Mouse (Mus musculus) megakaryocyte, embryonic 14.5 days (primary cell): ENCODE measurements at regions not wholly inside any gene's neighbourhood (a gene's known extent, or its start where the extent isn't known, plus 50 kb on each side); places are given as distances from the start of the nearest gene placed in this dataset.
A peak's percentile ranks its signal among the peaks of the same experiment; 100 is the strongest.

Experiments used
- H3K27me3 ChIP-seq: replicated peaks from 2 replicates; pipeline ENCODE3; 2012; ENCODE audit warnings: inconsistent platforms
- H3K36me3 ChIP-seq: replicated peaks from 2 replicates; pipeline ENCODE3; 2012; ENCODE audit warnings: low read length, inconsistent platforms, mixed read lengths
- H3K4me1 ChIP-seq: 2 replicates; pipeline ENCODE4 v1.6.1; 2012; ENCODE audit warnings: inconsistent platforms
- H3K4me3 ChIP-seq: replicated peaks from 2 replicates; pipeline ENCODE3; 2012; ENCODE audit warnings: moderate library complexity, mild to moderate bottlenecking, inconsistent platforms
- H3K9me3 ChIP-seq: 2 replicates; pipeline ENCODE4 v1.6.1; 2012; ENCODE audit warnings: inconsistent platforms
- FLI1 ChIP-seq: IDR thresholded peaks from 2 replicates; pipeline ENCODE4 v1.6.1; 2012; ENCODE audit warnings: low read length, inconsistent platforms, mixed read lengths
- GATA1 ChIP-seq: IDR thresholded peaks from 3 replicates; pipeline ENCODE4 v1.6.1; 2012; ENCODE audit warnings: mixed read lengths, low read length, inconsistent platforms, borderline replicate concordance

GRCm38 (mm10) chr14:45056291-45056690 is 68.3 kb downstream of the Ptger2 start:
- peaks cover 18% of the 10 kb centered on the region for H3K4me1 ChIP-seq
- H3K4me3 ChIP-seq, result no peak overlapping the region
- no peak for TF ChIP-seq GATA1
- TF ChIP-seq FLI1, result no peak
- H3K27me3 ChIP-seq, result no peaks in the 10 kb centered on the region
- peaks cover 3% of the 10 kb centered on the region for H3K36me3 ChIP-seq
- no peaks in the 10 kb centered on the region for H3K9me3 ChIP-seq

DNA sequence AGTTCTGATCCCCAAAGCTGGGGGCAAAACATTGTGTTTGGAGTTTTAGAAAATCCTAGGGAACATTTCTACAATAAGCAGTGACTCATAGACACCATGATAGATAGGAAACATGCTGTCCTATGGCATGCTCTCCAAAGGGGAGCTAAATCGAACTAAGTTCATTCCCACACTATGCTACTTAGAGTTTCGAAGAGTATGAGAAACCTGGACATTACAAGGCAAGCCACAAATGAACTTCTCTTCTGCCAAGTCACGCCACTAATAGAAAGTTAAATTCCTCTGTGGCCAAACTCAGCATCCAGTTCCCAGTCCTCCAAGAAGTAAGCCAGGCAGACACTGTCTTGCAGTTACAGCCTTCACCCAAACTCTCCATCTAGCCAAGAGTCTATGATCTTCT is 73.7 kb downstream of the Ptger2 start:
- H3K36me3 ChIP-seq, result peaks cover 5% of the 10 kb centered on the region
- no peaks in the 10 kb centered on the region for H3K27me3 ChIP-seq
- H3K9me3 ChIP-seq, result peaks cover 7% of the 10 kb centered on the region
- H3K4me3 ChIP-seq, result no peak overlapping the region
- TF ChIP-seq FLI1 (no peak), GATA1 (no peak)
- H3K4me1 ChIP-seq, result peaks cover 30% of the 10 kb centered on the region

- no peak for TF ChIP-seq FLI1
- no peak for TF ChIP-seq GATA1
- Histone ChIP-seq H3K27me3 (no peaks in the 10 kb centered on the region), H3K9me3 (peaks cover 22% of the 10 kb centered on the region), H3K4me1 (peaks cover 39% of the 10 kb centered on the region), H3K4me3 (no peak overlapping the region), H3K36me3 (peaks cover 20% of the 10 kb centered on the region)
These were observed 76.5 kb downstream of the Ptger2 start for GRCm38 (mm10) chr14:45064498-45064897.

GRCm38 (mm10) chr14:45069598-45070212 is 81.7 kb downstream of the Ptger2 start:
- Histone ChIP-seq H3K27me3 (no peaks in the 10 kb centered on the region), H3K4me3 (no peak overlapping the region), H3K4me1 (peaks cover 47% of the 10 kb centered on the region), H3K9me3 (peaks cover 22% of the 10 kb centered on the region), H3K36me3 (peaks cover 17% of the 10 kb centered on the region)
- TF ChIP-seq FLI1 (no peak), GATA1 (no peak)

DNA sequence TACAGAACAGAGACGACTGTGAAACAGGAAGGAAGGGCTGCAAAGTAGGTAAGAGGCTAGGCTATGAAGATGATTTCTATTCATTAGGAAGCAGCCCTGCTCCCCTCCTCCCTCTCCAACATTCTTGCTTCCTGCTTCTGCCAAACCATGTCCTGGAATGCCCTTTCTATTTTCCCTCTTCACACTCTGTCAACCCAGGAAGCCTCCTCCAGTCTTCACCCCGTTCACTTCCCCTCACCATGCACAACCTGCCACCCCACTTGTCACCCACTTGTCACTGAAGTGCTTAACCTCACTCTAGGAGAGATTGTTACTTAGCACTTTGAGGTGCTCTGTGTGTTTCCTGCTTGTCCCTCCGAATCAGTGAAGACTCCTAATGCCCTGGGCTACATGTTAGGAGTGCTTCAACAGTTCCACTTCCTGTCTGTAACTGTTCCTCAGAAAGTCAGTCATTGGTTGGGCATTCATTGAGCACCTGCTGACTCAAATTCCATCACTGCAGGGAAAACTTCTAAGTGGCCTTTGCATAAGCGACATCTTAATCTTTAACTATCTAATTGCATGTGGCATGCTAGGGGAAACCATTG is 87.0 kb downstream of the Ptger2 start:
- peaks cover 5% of the 10 kb centered on the region for H3K36me3 ChIP-seq
- peaks cover 65% of the 10 kb centered on the region for H3K4me1 ChIP-seq
- TF ChIP-seq GATA1, result no peak
- no peak for TF ChIP-seq FLI1
- peaks cover 4% of the 10 kb centered on the region; the same call in 1 of the 2 replicates for H3K9me3 ChIP-seq
- peak overlapping the region; percentile 70 for H3K4me3 ChIP-seq
- H3K27me3 ChIP-seq, result no peaks in the 10 kb centered on the region

DNA sequence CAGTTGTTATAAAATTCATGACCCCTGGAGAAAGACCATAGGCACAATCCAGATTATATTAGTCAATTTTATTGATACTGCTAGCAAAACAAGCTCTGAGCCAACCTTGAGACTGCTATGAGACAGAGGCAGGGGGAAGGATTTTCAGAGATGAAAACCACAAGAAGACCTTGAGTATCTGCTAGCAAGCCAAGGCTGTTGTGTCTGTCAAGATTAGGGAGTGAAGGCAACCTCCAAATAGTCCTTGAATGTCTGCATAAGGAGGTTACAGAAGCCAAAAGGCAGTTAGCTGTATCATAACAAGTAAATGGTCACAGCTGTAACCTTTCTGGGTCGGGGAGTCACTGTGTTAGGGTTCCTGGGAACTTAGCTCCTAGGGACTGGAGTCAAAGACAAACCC is 89.2 kb downstream of the Ptger2 start:
- Histone ChIP-seq H3K27me3 (no peaks in the 10 kb centered on the region), H3K36me3 (peaks cover 5% of the 10 kb centered on the region), H3K4me1 (peaks cover 70% of the 10 kb centered on the region), H3K4me3 (no peak overlapping the region), H3K9me3 (peaks cover 4% of the 10 kb centered on the region; the same call in 1 of the 2 replicates)
- TF ChIP-seq FLI1, result no peak

GRCm38 (mm10) chr14:45079793-45080192 is 91.8 kb downstream of the Ptger2 start:
- no peak for TF ChIP-seq GATA1
- no peak for TF ChIP-seq FLI1
- Histone ChIP-seq H3K9me3 (peaks cover 4% of the 10 kb centered on the region; the same call in 1 of the 2 replicates), H3K27me3 (no peaks in the 10 kb centered on the region), H3K36me3 (peaks cover 5% of the 10 kb centered on the region), H3K4me3 (no peak overlapping the region), H3K4me1 (peaks cover 82% of the 10 kb centered on the region)

GRCm38 (mm10) chr14:45080231-45080630 is 92.2 kb downstream of the Ptger2 start:
- Histone ChIP-seq H3K4me3 (no peak overlapping the region), H3K9me3 (peaks cover 4% of the 10 kb centered on the region; the same call in 1 of the 2 replicates), H3K27me3 (no peaks in the 10 kb centered on the region), H3K4me1 (peaks cover 82% of the 10 kb centered on the region), H3K36me3 (peaks cover 5% of the 10 kb centered on the region)
- TF ChIP-seq GATA1, result no peak
- TF ChIP-seq FLI1, result no peak

GRCm38 (mm10) chr14:45083058-45083457 is 95.1 kb downstream of the Ptger2 start:
- Histone ChIP-seq H3K4me1 (peaks cover 82% of the 10 kb centered on the region), H3K27me3 (no peaks in the 10 kb centered on the region), H3K9me3 (no peaks in the 10 kb centered on the region), H3K4me3 (no peak overlapping the region), H3K36me3 (peaks cover 3% of the 10 kb centered on the region)
- no peak for TF ChIP-seq FLI1
- no peak for TF ChIP-seq GATA1
